Mouse (Mus musculus) liver, postnatal 0 days (tissue): ENCODE results near the gene Ganab.
A peak's percentile ranks its signal among the peaks of the same experiment; 100 is the strongest.

Experiments used
- CTCF ChIP-seq: sonication (generic); IDR thresholded peaks from 2 replicates; pipeline ENCODE4 v1.5.1; 2016; ENCODE audit warnings: antibody characterized with exemption, low read depth
- EP300 ChIP-seq: IDR thresholded peaks from 2 replicates; pipeline ENCODE4 v1.6.1; 2016; ENCODE audit warnings: antibody characterized with exemption, low read depth, mild to moderate bottlenecking

GRCm38 (mm10) chr19:8857689-8858088 is 40.2 kb upstream of the Ganab start:
- TF ChIP-seq CTCF (peak; percentile 83), EP300 (no peak)
